Mouse (Mus musculus): ENCODE measurements around the gene Rev1.
"Not testable (repeated sequence)": the region's sequence is repeated elsewhere in the genome, so short reads cannot be mapped to it uniquely, and the experiment has no call there.

Gene Rev1

GRCm38 (mm10) chr1:38071326-38071725, 58.3 kb downstream of the Rev1 start:
- no peak for ATAC-seq (ENCODE audit: insufficient number of reproducible peaks, low FRiP score, low TSS enrichment)

- ATAC-seq (ENCODE audit: insufficient number of reproducible peaks, low FRiP score, low TSS enrichment), result no peak
Observed at GRCm38 (mm10) chr1:38067276-38067675, 62.3 kb downstream of the Rev1 start.

GRCm38 (mm10) chr1:38062156-38062555, 67.4 kb downstream of the Rev1 start:
- not testable (repeated sequence) for ATAC-seq (ENCODE audit: insufficient number of reproducible peaks, low FRiP score, low TSS enrichment)

GRCm38 (mm10) chr1:38058417-38058816, 71.2 kb downstream of the Rev1 start:
- ATAC-seq (ENCODE audit: insufficient number of reproducible peaks, low FRiP score, low TSS enrichment), result no peak

GRCm38 (mm10) chr1:38055176-38055575, 74.4 kb downstream of the Rev1 start:
- ATAC-seq (ENCODE audit: insufficient number of reproducible peaks, low FRiP score, low TSS enrichment), result no peak

GRCm38 (mm10) chr1:38049562-38049961, 80.0 kb downstream of the Rev1 start:
- ATAC-seq (ENCODE audit: insufficient number of reproducible peaks, low FRiP score, low TSS enrichment), result no peak

- ATAC-seq (ENCODE audit: insufficient number of reproducible peaks, low FRiP score, low TSS enrichment), result no peak
Observed at GRCm38 (mm10) chr1:38048121-38048520, 81.5 kb downstream of the Rev1 start.

- ATAC-seq (ENCODE audit: insufficient number of reproducible peaks, low FRiP score, low TSS enrichment), result no peak
Observed at GRCm38 (mm10) chr1:38038898-38039297, 90.7 kb downstream of the Rev1 start.

- no peak for ATAC-seq (ENCODE audit: insufficient number of reproducible peaks, low FRiP score, low TSS enrichment)
Observed at GRCm38 (mm10) chr1:38037375-38037774, 92.2 kb downstream of the Rev1 start.

- no peak for ATAC-seq (ENCODE audit: insufficient number of reproducible peaks, low FRiP score, low TSS enrichment)
Observed at GRCm38 (mm10) chr1:38035521-38035920, 94.1 kb downstream of the Rev1 start.

- no peak for ATAC-seq (ENCODE audit: insufficient number of reproducible peaks, low FRiP score, low TSS enrichment)
Observed at GRCm38 (mm10) chr1:38031391-38031790, 98.2 kb downstream of the Rev1 start.

- ATAC-seq (ENCODE audit: insufficient number of reproducible peaks, low FRiP score, low TSS enrichment), result no peak
Observed at GRCm38 (mm10) chr1:38027301-38027700, 102.3 kb downstream of the Rev1 start.

- ATAC-seq (ENCODE audit: insufficient number of reproducible peaks, low FRiP score, low TSS enrichment), result no peak
Observed at GRCm38 (mm10) chr1:38014551-38015203, 114.9 kb downstream of the Rev1 start.

- no peak for ATAC-seq (ENCODE audit: insufficient number of reproducible peaks, low FRiP score, low TSS enrichment)
Observed at GRCm38 (mm10) chr1:38012509-38012908, 117.1 kb downstream of the Rev1 start.

GRCm38 (mm10) chr1:38012104-38012503, 117.5 kb downstream of the Rev1 start:
- ATAC-seq (ENCODE audit: insufficient number of reproducible peaks, low FRiP score, low TSS enrichment), result no peak

GRCm38 (mm10) chr1:38011647-38012046, 118.0 kb downstream of the Rev1 start:
- no peak for ATAC-seq (ENCODE audit: insufficient number of reproducible peaks, low FRiP score, low TSS enrichment)

- no peak for ATAC-seq (ENCODE audit: insufficient number of reproducible peaks, low FRiP score, low TSS enrichment)
Observed at GRCm38 (mm10) chr1:38006741-38007140, 122.9 kb downstream of the Rev1 start.

- no peak for ATAC-seq (ENCODE audit: insufficient number of reproducible peaks, low FRiP score, low TSS enrichment)
Observed at GRCm38 (mm10) chr1:38003046-38003445, 126.6 kb downstream of the Rev1 start.

Measured in cerebellum, adult (tissue).